Mouse (Mus musculus): ENCODE data around the gene Gm10775. TPM values are rescaled to one million over a fixed set of nuclear protein-coding genes. Genes with fewer than 3 reads are reported as not detected.

The Gm10775 gene
- polyA plus RNA-seq, 1 experiment from 2014 or later = not detected

DNA sequence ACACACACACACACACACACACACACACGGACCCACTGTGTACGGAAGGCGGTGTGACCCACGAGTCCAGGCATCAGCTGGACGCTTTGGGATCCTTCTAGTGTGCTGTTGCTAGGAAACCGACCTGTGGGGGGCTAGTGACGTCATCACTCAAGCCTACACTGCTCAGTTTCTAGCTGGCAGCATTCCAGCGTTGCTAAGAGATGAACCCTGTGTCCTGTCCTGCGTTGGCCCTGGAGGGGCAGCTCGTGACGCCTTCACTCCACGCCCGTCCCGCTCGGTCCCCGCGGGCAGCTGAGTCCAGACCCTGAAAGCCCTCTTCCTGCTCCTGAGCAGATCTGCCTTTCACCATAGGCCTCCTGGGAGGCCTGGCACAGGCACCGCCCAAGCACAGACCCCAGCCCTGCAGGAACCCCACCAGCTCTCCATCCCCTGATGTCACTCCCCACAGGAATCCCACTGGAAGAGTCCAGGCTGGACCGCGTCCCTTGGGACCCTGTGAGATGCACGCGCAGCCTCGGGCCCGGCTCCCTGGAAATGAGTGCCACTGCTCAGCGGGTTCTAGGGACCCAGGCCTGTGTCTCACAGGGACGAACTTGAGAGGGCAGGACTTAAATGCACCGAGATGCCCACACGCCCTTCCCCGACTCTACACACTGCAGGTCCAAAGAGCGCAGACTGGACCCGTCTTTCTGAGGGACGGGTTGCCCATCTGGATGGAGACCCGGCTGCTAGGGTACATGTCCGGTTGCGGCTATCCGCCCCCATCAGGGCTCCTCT is 974 bp upstream of the Gm10775 start:
- no peak overlapping the region for H3K27ac ChIP-seq (ENCODE audit: low read length)
- H3K9ac ChIP-seq (ENCODE audit: low read depth, low read length) = no peak overlapping the region
- H3K36me3 ChIP-seq (ENCODE audit: control insufficient read depth, insufficient read depth, low read length) = 0 out of 2 replicates have a peak, but pooled peaks cover 11% of the 10 kb centered on the region
- H3K4me2 ChIP-seq (ENCODE audit: low read depth, low read length) = peak overlapping the region; percentile 35
- H3K4me1 ChIP-seq (ENCODE audit: control insufficient read depth, insufficient read depth, low read length) = no peaks in the 10 kb centered on the region
- WGBS = 22% methylated on average over 36 of the region's 36 CpGs
- peaks cover 25% of the 10 kb centered on the region for H3K9me3 ChIP-seq (ENCODE audit: control insufficient read depth, low read length)
- ATAC-seq = peak; percentile 50
- peak overlapping the region; percentile 28 for H3K4me3 ChIP-seq (ENCODE audit: low read length)
- H3K27me3 ChIP-seq (replicated peaks; ENCODE audit: control insufficient read depth, insufficient read depth, low read length) = no peaks in the 10 kb centered on the region; the same call in 1 of the 2 replicates

GRCm38 (mm10) chr13:65262086-65262485 is 2.7 kb downstream of the Gm10775 start:
- Histone ChIP-seq H3K27me3 (replicated peaks; ENCODE audit: control insufficient read depth, insufficient read depth, low read length) (no peaks in the 10 kb centered on the region; the same call in 1 of the 2 replicates), H3K4me2 (ENCODE audit: low read depth, low read length) (no peak overlapping the region), H3K9ac (ENCODE audit: low read depth, low read length) (no peak overlapping the region), H3K9me3 (ENCODE audit: control insufficient read depth, low read length) (peaks cover 28% of the 10 kb centered on the region), H3K27ac (ENCODE audit: low read length) (no peak overlapping the region), H3K4me1 (ENCODE audit: control insufficient read depth, insufficient read depth, low read length) (no peaks in the 10 kb centered on the region), H3K4me3 (ENCODE audit: low read length) (no peak overlapping the region), H3K36me3 (ENCODE audit: control insufficient read depth, insufficient read depth, low read length) (peaks cover 18% of the 10 kb centered on the region; the same call in 1 of the 2 replicates)
- ATAC-seq = no peak
- WGBS = 93% methylated on average over 5 of the region's 5 CpGs

DNA sequence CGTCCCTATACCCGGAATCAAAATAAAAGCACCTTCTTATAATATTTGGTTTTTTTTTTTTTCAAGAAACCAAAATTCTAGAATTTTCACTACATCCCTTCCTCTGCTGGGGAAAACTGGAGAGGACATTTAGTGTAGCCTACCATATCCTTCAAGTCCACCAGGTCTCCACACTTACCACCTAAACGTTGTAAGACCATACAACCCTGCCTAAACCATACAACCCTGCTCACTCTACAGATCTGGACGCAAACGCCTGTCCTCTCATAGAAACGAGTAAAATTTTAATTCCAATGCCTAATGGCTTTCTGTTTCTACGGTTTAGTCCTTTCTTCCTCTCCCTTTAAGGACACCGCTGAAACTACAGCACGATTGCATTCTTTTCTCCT is 18.6 kb downstream of the Gm10775 start:
- Histone ChIP-seq H3K27ac (ENCODE audit: low read length) (peak overlapping the region; percentile 90), H3K36me3 (ENCODE audit: control insufficient read depth, insufficient read depth, low read length) (0 out of 2 replicates have a peak, but pooled peaks cover 3% of the 10 kb centered on the region), H3K4me1 (ENCODE audit: control insufficient read depth, insufficient read depth, low read length) (peaks cover 3% of the 10 kb centered on the region; the same call in 1 of the 2 replicates), H3K4me2 (ENCODE audit: low read depth, low read length) (peak overlapping the region; percentile 69), H3K9me3 (ENCODE audit: control insufficient read depth, low read length) (no peaks in the 10 kb centered on the region), H3K27me3 (replicated peaks; ENCODE audit: control insufficient read depth, insufficient read depth, low read length) (no peaks in the 10 kb centered on the region), H3K9ac (ENCODE audit: low read depth, low read length) (peak overlapping the region; percentile 78), H3K4me3 (ENCODE audit: low read length) (peak overlapping the region; percentile 73)
- ATAC-seq = peak; percentile 42
- 8% methylated on average over 9 of the region's 9 CpGs for WGBS

GRCm38 (mm10) chr13:65278383-65279341 is 19.3 kb downstream of the Gm10775 start, which contains the start of gene Zfp369:
Gene Zfp369 (plus strand): TSS chr13:65278814.
- H3K36me3 ChIP-seq (ENCODE audit: control insufficient read depth, insufficient read depth, low read length) = 0 out of 2 replicates have a peak, but pooled peaks cover 3% of the 10 kb centered on the region
- H3K27ac ChIP-seq (ENCODE audit: low read length) = peak within 1 kb of the TSS; percentile 90
- H3K27me3 ChIP-seq (replicated peaks; ENCODE audit: control insufficient read depth, insufficient read depth, low read length) = no peaks in the 10 kb centered on the region
- WGBS = under 1% methylated on average over 50 of the region's 50 CpGs
- H3K4me3 ChIP-seq (ENCODE audit: low read length) = peak within 1 kb of the TSS; percentile 73
- ATAC-seq = peak; percentile 100
- peak within 1 kb of the TSS; percentile 78 for H3K9ac ChIP-seq (ENCODE audit: low read depth, low read length)
- H3K4me1 ChIP-seq (ENCODE audit: control insufficient read depth, insufficient read depth, low read length) = peaks cover 3% of the 10 kb centered on the region; the same call in 1 of the 2 replicates
- H3K9me3 ChIP-seq (ENCODE audit: control insufficient read depth, low read length) = no peaks in the 10 kb centered on the region
- H3K4me2 ChIP-seq (ENCODE audit: low read depth, low read length) = peak within 1 kb of the TSS; percentile 74

GRCm38 (mm10) chr13:65286771-65287170 is 27.4 kb downstream of the Gm10775 start:
- no peak for ATAC-seq
- Histone ChIP-seq H3K9ac (ENCODE audit: low read depth, low read length) (no peak overlapping the region), H3K4me2 (ENCODE audit: low read depth, low read length) (no peak overlapping the region), H3K4me1 (ENCODE audit: control insufficient read depth, insufficient read depth, low read length) (no peaks in the 10 kb centered on the region), H3K36me3 (ENCODE audit: control insufficient read depth, insufficient read depth, low read length) (peaks cover 33% of the 10 kb centered on the region), H3K27me3 (replicated peaks; ENCODE audit: control insufficient read depth, insufficient read depth, low read length) (no peaks in the 10 kb centered on the region), H3K27ac (ENCODE audit: low read length) (no peak overlapping the region), H3K9me3 (ENCODE audit: control insufficient read depth, low read length) (no peaks in the 10 kb centered on the region), H3K4me3 (ENCODE audit: low read length) (no peak overlapping the region)
- 94% methylated on average over 2 of the region's 2 CpGs for WGBS

DNA sequence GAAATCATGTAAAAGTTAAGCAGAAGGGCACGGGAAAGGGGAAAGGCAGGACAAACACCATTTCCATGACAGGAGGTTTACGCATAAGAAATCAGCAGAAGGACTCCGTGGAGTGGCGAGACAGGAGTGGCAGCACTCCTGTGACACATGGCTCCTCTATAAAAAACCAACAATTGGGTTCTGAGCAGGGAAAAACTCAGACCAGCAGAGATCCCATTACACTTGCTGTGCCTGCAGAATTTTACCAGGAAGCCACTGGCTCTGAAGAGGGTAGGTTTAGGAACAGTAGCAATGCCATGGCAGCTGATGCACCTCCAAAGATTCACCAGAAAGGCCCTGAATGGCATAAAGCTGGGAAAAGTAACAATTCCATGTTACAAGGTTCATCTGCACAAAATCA is 37.0 kb downstream of the Gm10775 start:
- no peaks in the 10 kb centered on the region for H3K4me1 ChIP-seq (ENCODE audit: control insufficient read depth, insufficient read depth, low read length)
- peaks cover 13% of the 10 kb centered on the region for H3K9me3 ChIP-seq (ENCODE audit: control insufficient read depth, low read length)
- WGBS = 97% methylated on average over 4 of the region's 4 CpGs
- no peak overlapping the region for H3K9ac ChIP-seq (ENCODE audit: low read depth, low read length)
- peaks cover 52% of the 10 kb centered on the region for H3K36me3 ChIP-seq (ENCODE audit: control insufficient read depth, insufficient read depth, low read length)
- ATAC-seq = no peak
- no peaks in the 10 kb centered on the region for H3K27me3 ChIP-seq (replicated peaks; ENCODE audit: control insufficient read depth, insufficient read depth, low read length)
- H3K4me3 ChIP-seq (ENCODE audit: low read length) = no peak overlapping the region
- H3K27ac ChIP-seq (ENCODE audit: low read length) = no peak overlapping the region
- no peak overlapping the region for H3K4me2 ChIP-seq (ENCODE audit: low read depth, low read length)

Other genes starting within 250 kb of the Gm10775 start
- not detected in 2 replicates for gene Spata31d1c, start 226.5 kb upstream of the Gm10775 start, polyA plus RNA-seq (2015; fragmentation: Nextera tagmentation; extraction: Ambion mirVana)
- gene Prss47, start 206.8 kb upstream of the Gm10775 start, polyA plus RNA-seq (2015; fragmentation: Nextera tagmentation; extraction: Ambion mirVana) = not detected in 2 replicates
- gene Mfsd14b, start 146.6 kb upstream of the Gm10775 start, polyA plus RNA-seq (2015; fragmentation: Nextera tagmentation; extraction: Ambion mirVana) = 44.3 and 44.5 TPM in 2 replicates
- gene Olfr465-ps1, start 121.5 kb upstream of the Gm10775 start, polyA plus RNA-seq (2015; fragmentation: Nextera tagmentation; extraction: Ambion mirVana) = not detected in 2 replicates
- gene Olfr466, start 109.3 kb upstream of the Gm10775 start, polyA plus RNA-seq (2015; fragmentation: Nextera tagmentation; extraction: Ambion mirVana) = not detected in 2 replicates
- not detected in 2 replicates for gene Nlrp4f, start 53.6 kb upstream of the Gm10775 start, polyA plus RNA-seq (2015; fragmentation: Nextera tagmentation; extraction: Ambion mirVana)
- 5.6 and 7.1 TPM in 2 replicates for gene Zfp369, start 19.3 kb downstream of the Gm10775 start, polyA plus RNA-seq (2015; fragmentation: Nextera tagmentation; extraction: Ambion mirVana)

Measured in intestine, embryonic 16.5 days (tissue).